Mouse (Mus musculus) naive thymus-derived CD4-positive, alpha-beta T cell, adult 2 months (primary cell): ENCODE data around the gene Crygs.

Source experiments
- DNase-seq: peaks from one replicate; pipeline ENCODE4 v3.0.0-alpha.2; 2011; ENCODE audit warnings: low read depth

The Crygs gene

GRCm38 (mm10) chr16:22811477-22811876 lies at the start of gene Crygs:
Crygs (minus strand) TSS chr16:22811577.
- DNase-seq = no peak

- peak; percentile 99 for DNase-seq
These were observed 46.2 kb upstream of the Crygs start, which contains the start of the genes Tbccd1 and Dnajb11 for GRCm38 (mm10) chr16:22857431-22858113. Tbccd1 (minus strand) TSS chr16:22857669. Dnajb11 (plus strand) TSS chr16:22857845.

GRCm38 (mm10) chr16:22856773-22857172 lies 45.4 kb upstream of the Crygs start:
- DNase-seq = no peak

- no peak for DNase-seq
These were observed 41.3 kb upstream of the Crygs start for GRCm38 (mm10) chr16:22852709-22853108.

- no peak for DNase-seq
These were observed 37.0 kb upstream of the Crygs start for GRCm38 (mm10) chr16:22848331-22848730.

GRCm38 (mm10) chr16:22847686-22848085 lies 36.3 kb upstream of the Crygs start:
- DNase-seq = no peak

GRCm38 (mm10) chr16:22845481-22845880 lies 34.1 kb upstream of the Crygs start:
- DNase-seq = no peak

GRCm38 (mm10) chr16:22844834-22845233 lies 33.5 kb upstream of the Crygs start:
- DNase-seq = no peak

- no peak for DNase-seq
These were observed 32.9 kb upstream of the Crygs start for GRCm38 (mm10) chr16:22844061-22844801.

- DNase-seq = no peak
These were observed 31.5 kb upstream of the Crygs start for GRCm38 (mm10) chr16:22842871-22843270.

GRCm38 (mm10) chr16:22839146-22839857 lies 27.9 kb upstream of the Crygs start:
- DNase-seq = no peak

- DNase-seq = no peak
These were observed 21.7 kb upstream of the Crygs start for GRCm38 (mm10) chr16:22832932-22833525.

GRCm38 (mm10) chr16:22820731-22821130 lies 9.4 kb upstream of the Crygs start:
- no peak for DNase-seq

GRCm38 (mm10) chr16:22807468-22808070 lies 3.8 kb downstream of the Crygs start:
- DNase-seq = peak; percentile 75

- no peak for DNase-seq
These were observed 8.6 kb downstream of the Crygs start for GRCm38 (mm10) chr16:22802786-22803185.

GRCm38 (mm10) chr16:22800849-22801109 lies 10.6 kb downstream of the Crygs start:
- DNase-seq = no peak

- no peak for DNase-seq
These were observed 11.1 kb downstream of the Crygs start for GRCm38 (mm10) chr16:22800026-22800848.

- DNase-seq = no peak
These were observed 12.9 kb downstream of the Crygs start for GRCm38 (mm10) chr16:22798520-22798919.

- DNase-seq = no peak
These were observed 13.9 kb downstream of the Crygs start for GRCm38 (mm10) chr16:22797521-22797920.

- DNase-seq = no peak
These were observed 15.9 kb downstream of the Crygs start for GRCm38 (mm10) chr16:22795497-22795896.

- DNase-seq = no peak
These were observed 20.1 kb downstream of the Crygs start for GRCm38 (mm10) chr16:22791235-22791634.
